Mouse (Mus musculus) olfactory bulb, adult 2 months (tissue): Measurements from ENCODE around the gene Cdc37.

Experiments
- CTCF ChIP-seq: fragments of 200-500 bp; IDR thresholded peaks from 2 replicates; pipeline ENCODE4 v1.5.1; 2012; ENCODE audit warnings: low read depth, mild to moderate bottlenecking, low read length, moderate library complexity; ENCODE audit not compliant: insufficient read depth
- POLR2A ChIP-seq: fragments of 200-500 bp; IDR thresholded peaks from 2 replicates; pipeline ENCODE4 v1.6.1; 2012; ENCODE audit warnings: mild to moderate bottlenecking, low read depth, low read length, moderate library complexity; ENCODE audit not compliant: insufficient read depth

DNA sequence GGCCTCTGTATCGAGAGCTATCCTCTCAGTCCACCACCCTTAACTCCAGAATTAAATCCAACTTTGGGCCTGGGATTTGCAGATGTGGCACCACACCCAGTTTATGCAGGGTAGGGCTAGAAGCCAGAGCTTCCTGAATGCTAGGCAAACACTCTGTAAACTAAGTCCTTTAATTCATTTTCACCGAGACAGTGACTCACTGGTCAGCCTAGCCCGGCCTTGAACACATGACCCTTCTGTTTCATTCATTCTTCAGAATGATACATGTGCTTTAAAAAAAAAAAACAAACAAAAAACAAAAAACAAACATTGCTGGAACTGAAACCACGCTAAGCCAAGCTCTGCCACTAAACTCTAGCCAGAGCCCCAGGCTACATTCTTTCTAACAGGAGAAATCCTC lies 11.4 kb downstream of the Cdc37 start:
- TF ChIP-seq CTCF, result no peak
- TF ChIP-seq POLR2A, result no peak
